ENCODE assay signal across 9 mouse cellular contexts in the genomic region with DNA sequence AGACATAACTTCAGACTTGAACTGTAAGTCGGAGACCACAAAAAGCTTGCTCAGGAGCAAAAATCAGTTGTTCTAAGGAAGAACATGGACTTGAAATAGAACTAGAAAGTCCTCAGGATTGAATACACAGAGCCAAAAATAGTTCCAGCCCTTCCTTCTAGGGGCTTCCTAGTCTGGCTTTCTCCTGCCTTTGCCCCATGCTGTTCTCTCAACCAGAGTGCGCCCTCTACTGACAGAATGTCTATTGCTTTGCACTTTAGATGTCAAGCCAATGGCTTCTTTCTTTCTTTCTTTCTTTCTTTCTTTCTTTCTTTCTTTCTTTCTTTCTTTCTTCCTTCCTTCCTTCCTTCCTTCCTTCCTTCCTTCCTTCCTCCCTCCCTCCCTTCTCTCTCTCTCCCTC. TPM values are rescaled to one million over a fixed set of nuclear protein-coding genes. Genes with fewer than 3 reads are reported as not detected.
DNase-seq lines count a peak whose midpoint lies in the region; ATAC-seq and TF ChIP-seq lines count a peak whose summit lies in the region.
"Had no signal": no experiment of that assay in that cellular context is flagged by ENCODE, and none has a peak within 500 bp of the region (broad histone marks: within the 10 kb centered on the region; RNA-seq: fewer than 3 reads in every experiment).

No protein-coding gene starts in this region.

- ATAC-seq in Patski, result peak; percentile 44

- in situ Hi-C loops in Patski (cut with MboI; ENCODE audit: low pct_unique_long_range_greater_than_20kb), result no loop called here

- no peak overlapping the region for H3K27ac ChIP-seq in embryonic fibroblast, embryonic 13.5 days (ENCODE audit: insufficient read depth, low read length)
- H3K27ac ChIP-seq: liver, embryonic 13.5 days had no signal

- POLR2A ChIA-PET in Patski (lab: Charles Lee), result no interaction called here

- no peak for TF ChIP-seq POLR2A in embryonic fibroblast, embryonic 13.5 days (IDR thresholded peaks at IDR 0.05; ENCODE audit: low read depth, low read length)

- H3K4me1 ChIP-seq in embryonic fibroblast, embryonic 13.5 days (ENCODE audit: control insufficient read depth, insufficient read depth, low read length), result no peaks in the 10 kb centered on the region
- H3K4me1 ChIP-seq: liver, embryonic 13.5 days had no signal

- CTCF ChIA-PET in Patski (lab: Charles Lee), result interaction anchor here (1.3 to 1.8 kb wide), 3 partner anchors 8 to 150 kb away, joined by 3 to 5 read pairs (median 3); no protein-coding TSS in a partner anchor

- H3K27me3 ChIP-seq in Patski, result no peaks in the 10 kb centered on the region
- H3K27me3 ChIP-seq: liver, embryonic 13.5 days had no signal

- no peak overlapping the region for H3K4me3 ChIP-seq in embryonic fibroblast, embryonic 13.5 days (ENCODE audit: insufficient read depth, low read length)
- H3K4me3 ChIP-seq: liver, embryonic 13.5 days had no signal

- DNase-seq in cerebellum, adult 11 months, result peak; percentile 17
- DNase-seq in cerebellum, adult 9-11 months, result no peak
- DNase-seq in layer of hippocampus, adult 9-10 months (ENCODE audit: low spot score), result peak; percentile 12
- no peak for DNase-seq in layer of hippocampus, adult 9-11 months
- DNase-seq in Patski (ENCODE audit: low read depth, low spot score), result no peak
- DNase-seq in mesoderm, embryonic 11.5 days (ENCODE audit: low read depth, low spot score), result peak; percentile 34
- no peak for DNase-seq in spleen, postnatal 10 days (ENCODE audit: low spot score in 2 of 2)
- DNase-seq: liver, embryonic 13.5 days had no signal

- peak; percentile 66 for TF ChIP-seq CTCF in Patski (IDR thresholded peaks at IDR 0.05)
- TF ChIP-seq CTCF in embryonic fibroblast, embryonic 13.5 days (IDR thresholded peaks at IDR 0.05; ENCODE audit: borderline replicate concordance, insufficient read depth, low read length), result peak; percentile 48; the same call in 1 of the 2 replicates

RNA-seq across cellular contexts. Expression of a gene that starts 7.2 kb away (rescaled TPM):
- 0.33 TPM for polyA plus RNA-seq in Patski (2021)
- 0.12 and 0.46 TPM in 2 replicates for polyA plus RNA-seq in embryonic fibroblast, embryonic 13.5 days (2011; ENCODE audit: insufficient read length, low read depth, missing spikeins)

RNA-seq across cellular contexts. Expression of a gene that starts 10.7 kb away (rescaled TPM):
- polyA plus RNA-seq in Patski (2021), result 0.03 TPM
- polyA plus RNA-seq in embryonic fibroblast, embryonic 13.5 days (2011; ENCODE audit: insufficient read length, low read depth, missing spikeins), result not detected in 2 replicates

RNA-seq across cellular contexts. Expression of a gene that starts 56.4 kb away (rescaled TPM):
- 0.08 TPM for polyA plus RNA-seq in Patski (2021)
- polyA plus RNA-seq in embryonic fibroblast, embryonic 13.5 days (2011; ENCODE audit: insufficient read length, low read depth, missing spikeins), result not detected in 2 replicates
- polyA plus RNA-seq: liver, embryonic 13.5 days had no signal

Comparison
In these comparisons a context has a peak if more than half of its experiments do, and no peak if none do; other contexts are left out.
1. DNase-seq: peak in cerebellum, adult 11 months (single experiment), layer of hippocampus, adult 9-10 months (single experiment) and mesoderm, embryonic 11.5 days (single experiment); none in cerebellum, adult 9-11 months (single experiment), layer of hippocampus, adult 9-11 months (single experiment), Patski (single experiment) and spleen, postnatal 10 days (0 of 2).